Mouse (Mus musculus): ENCODE results near the gene Crtac1. TPM values are rescaled to one million over a fixed set of nuclear protein-coding genes. Genes with fewer than 3 reads are reported as not detected.

Gene Crtac1
- polyA plus RNA-seq, 1 experiment from 2014 or later: 0.69 TPM

DNA sequence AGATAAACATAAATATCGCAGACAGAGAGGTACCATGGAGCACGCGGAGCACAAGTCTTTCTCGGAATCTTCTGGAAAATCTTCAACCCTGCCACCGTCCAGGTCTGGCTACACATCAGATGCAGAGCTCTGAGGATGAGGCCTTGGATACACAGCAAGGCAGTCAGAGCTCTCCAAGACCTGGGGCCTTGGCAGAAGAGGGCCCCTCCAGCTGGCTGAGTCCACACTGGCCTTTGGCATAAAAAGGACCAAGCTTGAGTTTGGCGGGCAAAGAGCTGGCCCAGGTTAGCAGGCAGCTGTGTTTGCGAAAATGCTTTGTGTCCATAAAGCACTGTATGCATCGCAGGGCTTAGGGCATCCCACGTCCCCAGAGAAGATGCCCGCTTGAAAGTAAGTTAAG lies 17.0 kb upstream of the Crtac1 start:
- no peak overlapping the region for H3K4me3 ChIP-seq
- no peak overlapping the region for H3K27ac ChIP-seq
- H3K36me3 ChIP-seq: no peaks in the 10 kb centered on the region
- no peak for ATAC-seq (replicated peaks; ENCODE audit: insufficient number of reproducible peaks, insufficient read depth, low FRiP score, low read depth)
- 87% methylated on average over 10 of the region's 10 CpGs for WGBS
- H3K9ac ChIP-seq: no peak overlapping the region
- no peak overlapping the region for H3K4me2 ChIP-seq
- H3K9me3 ChIP-seq (replicated peaks): no peaks in the 10 kb centered on the region
- peaks cover 29% of the 10 kb centered on the region for H3K27me3 ChIP-seq
- no peaks in the 10 kb centered on the region for H3K4me1 ChIP-seq (replicated peaks)

DNA sequence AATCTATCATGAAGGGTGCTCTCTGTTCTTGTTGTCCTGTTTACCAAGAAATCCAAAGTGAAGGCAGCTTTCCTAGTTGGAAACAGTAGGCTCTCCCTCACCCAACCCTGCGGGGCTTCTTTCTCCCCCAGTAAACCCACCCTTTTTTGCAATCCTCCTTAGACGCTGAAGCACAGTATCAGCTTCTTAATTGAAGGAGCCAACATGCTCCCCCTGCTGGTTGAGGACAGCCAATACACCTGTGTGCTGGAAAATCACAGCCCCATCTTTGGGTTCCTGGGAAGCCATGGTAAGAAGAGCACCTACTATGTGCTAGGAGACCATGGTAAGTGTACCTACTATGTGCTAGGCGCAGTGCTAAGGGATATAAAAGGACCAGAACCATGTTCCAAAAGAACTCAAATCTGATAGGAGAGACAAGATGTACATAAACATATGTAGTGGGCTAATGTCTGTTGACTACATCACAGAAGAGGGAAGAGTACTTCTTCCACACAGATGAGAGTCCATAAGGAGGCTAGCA lies 12.4 kb upstream of the Crtac1 start:
- no peak overlapping the region for H3K27ac ChIP-seq
- peaks cover 33% of the 10 kb centered on the region for H3K27me3 ChIP-seq
- no peaks in the 10 kb centered on the region for H3K4me1 ChIP-seq (replicated peaks)
- 10% methylated on average over 3 of the region's 3 CpGs for whole genome bisulfite sequencing
- no peak overlapping the region for H3K4me2 ChIP-seq
- H3K36me3 ChIP-seq: no peaks in the 10 kb centered on the region
- no peak overlapping the region for H3K4me3 ChIP-seq
- no peak for ATAC-seq (replicated peaks; ENCODE audit: insufficient number of reproducible peaks, insufficient read depth, low FRiP score, low read depth)
- H3K9me3 ChIP-seq (replicated peaks): no peaks in the 10 kb centered on the region
- no peak overlapping the region for H3K9ac ChIP-seq

DNA sequence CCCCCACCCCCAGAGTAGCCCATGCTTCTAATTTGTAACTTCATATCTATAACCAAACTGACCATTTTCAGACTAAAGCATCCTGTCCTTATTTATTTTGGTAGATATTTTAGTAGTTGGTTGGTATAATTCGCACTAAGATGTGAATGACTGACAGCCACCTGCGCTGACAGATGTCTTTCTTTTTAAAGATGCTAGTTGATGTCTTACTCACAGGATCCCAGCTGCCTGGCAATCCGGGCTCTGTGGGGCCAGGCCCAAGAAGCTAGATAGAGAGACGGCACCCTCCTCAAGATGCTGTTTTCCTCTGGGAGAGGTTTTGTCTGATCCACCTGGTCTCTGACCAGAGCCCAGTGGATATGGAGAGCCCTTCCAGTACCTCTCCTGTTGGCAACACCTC lies 11.7 kb upstream of the Crtac1 start:
- no peak overlapping the region for H3K4me2 ChIP-seq
- no peaks in the 10 kb centered on the region for H3K36me3 ChIP-seq
- H3K27ac ChIP-seq: no peak overlapping the region
- no peak for ATAC-seq (replicated peaks; ENCODE audit: insufficient number of reproducible peaks, insufficient read depth, low FRiP score, low read depth)
- H3K4me3 ChIP-seq: no peak overlapping the region
- H3K9me3 ChIP-seq (replicated peaks): no peaks in the 10 kb centered on the region
- H3K9ac ChIP-seq: no peak overlapping the region
- no peaks in the 10 kb centered on the region for H3K4me1 ChIP-seq (replicated peaks)
- 76% methylated on average over 4 of the region's 4 CpGs for WGBS
- peaks cover 28% of the 10 kb centered on the region for H3K27me3 ChIP-seq

DNA sequence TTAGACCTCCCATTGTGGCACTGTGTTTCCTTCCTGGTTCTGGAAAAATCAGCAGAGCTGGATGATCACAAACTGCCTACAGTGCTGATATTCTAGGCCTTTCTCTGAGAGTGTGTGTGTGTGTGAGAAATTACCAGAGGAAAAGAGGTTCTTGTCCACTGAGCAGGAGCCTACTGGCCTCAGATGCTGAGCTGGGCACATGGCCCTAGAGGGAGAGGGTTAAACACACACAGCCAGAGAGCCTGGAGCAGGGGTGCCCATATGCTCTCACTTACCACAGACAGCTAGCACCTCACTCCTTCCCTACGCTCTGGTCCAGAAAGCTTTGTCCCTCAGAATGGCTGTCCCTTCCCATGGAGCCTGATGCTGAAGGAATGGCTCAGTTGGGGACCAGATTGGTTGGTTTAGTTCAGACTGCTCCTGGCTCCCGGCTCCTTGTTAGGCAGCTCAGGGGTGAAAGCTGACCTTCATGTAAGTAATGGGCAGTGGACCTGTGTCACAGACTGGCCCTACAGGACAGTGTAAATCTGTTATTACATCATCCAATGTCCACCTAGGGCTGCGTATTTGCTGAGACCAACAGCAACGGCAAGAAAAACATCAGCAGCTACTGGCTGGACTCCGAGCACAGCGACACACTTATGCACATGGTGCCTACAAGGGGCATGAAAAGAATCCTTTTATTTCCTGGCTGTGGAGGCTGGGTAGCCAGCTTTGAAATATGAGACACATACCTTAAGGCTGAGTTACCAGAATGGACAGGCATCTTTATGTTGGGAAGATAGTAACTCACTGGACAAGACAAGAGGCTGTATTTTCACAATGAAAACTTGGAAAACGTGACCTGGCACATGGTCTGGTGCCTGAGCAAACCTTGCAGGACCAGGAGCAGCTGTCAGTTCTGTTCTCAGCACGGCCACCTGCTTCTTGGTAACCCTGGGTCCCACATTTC lies 10.9 kb upstream of the Crtac1 start:
- ATAC-seq (replicated peaks; ENCODE audit: insufficient number of reproducible peaks, insufficient read depth, low FRiP score, low read depth): no peak
- WGBS: 61% methylated on average over 8 of the region's 8 CpGs
- H3K36me3 ChIP-seq: no peaks in the 10 kb centered on the region
- no peak overlapping the region for H3K4me2 ChIP-seq
- no peaks in the 10 kb centered on the region for H3K4me1 ChIP-seq (replicated peaks)
- H3K27me3 ChIP-seq: peaks cover 32% of the 10 kb centered on the region
- no peak overlapping the region for H3K9ac ChIP-seq
- H3K27ac ChIP-seq: no peak overlapping the region
- no peak overlapping the region for H3K4me3 ChIP-seq
- no peaks in the 10 kb centered on the region for H3K9me3 ChIP-seq (replicated peaks)

DNA sequence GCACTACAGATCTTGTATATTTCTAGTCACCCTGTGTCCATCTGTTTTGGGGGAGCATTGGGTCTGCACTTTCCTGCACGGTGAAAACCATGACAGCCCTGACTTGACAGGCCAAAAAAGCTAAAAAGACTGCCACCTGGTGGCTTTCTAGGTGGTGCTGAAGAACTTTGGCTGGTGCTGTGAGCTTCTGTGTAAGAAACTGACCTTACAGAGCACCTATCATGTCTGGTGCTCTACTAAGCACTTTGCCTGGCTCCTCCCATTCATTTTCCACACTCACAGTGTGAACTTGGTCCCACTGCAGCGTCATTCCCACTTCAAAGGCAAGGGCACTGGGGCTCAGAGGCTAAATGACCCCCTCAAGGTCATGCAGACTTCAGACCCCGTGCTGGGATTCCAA lies 8.5 kb upstream of the Crtac1 start:
- Histone ChIP-seq H3K36me3 (no peaks in the 10 kb centered on the region), H3K27me3 (peaks cover 44% of the 10 kb centered on the region), H3K4me3 (no peak overlapping the region), H3K9ac (no peak overlapping the region), H3K4me2 (no peak overlapping the region), H3K4me1 (replicated peaks) (no peaks in the 10 kb centered on the region), H3K27ac (no peak overlapping the region), H3K9me3 (replicated peaks) (no peaks in the 10 kb centered on the region)
- 26% methylated on average over 3 of the region's 3 CpGs for WGBS
- no peak for ATAC-seq (replicated peaks; ENCODE audit: insufficient number of reproducible peaks, insufficient read depth, low FRiP score, low read depth)

DNA sequence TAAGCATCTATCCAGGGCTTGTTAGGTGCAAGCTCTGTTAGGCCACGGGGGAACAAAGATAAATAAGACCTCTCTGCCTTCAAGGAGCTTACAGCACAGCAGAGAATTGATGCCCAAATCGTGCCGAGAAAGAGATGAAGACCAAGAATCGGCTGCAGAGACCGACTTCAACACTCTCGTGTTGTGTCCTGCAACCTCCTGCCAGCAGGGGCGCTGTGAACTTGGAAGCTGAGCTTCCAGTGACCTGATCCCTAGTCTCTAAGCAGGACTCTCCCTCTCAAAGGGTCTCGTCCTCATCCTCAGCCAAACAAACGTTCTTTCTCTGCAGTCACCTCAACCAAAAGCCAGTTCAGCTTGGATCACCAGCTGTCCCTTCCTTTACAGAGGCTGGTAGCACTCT lies 7.8 kb upstream of the Crtac1 start:
- no peaks in the 10 kb centered on the region for H3K4me1 ChIP-seq (replicated peaks)
- H3K27me3 ChIP-seq: peaks cover 50% of the 10 kb centered on the region
- no peaks in the 10 kb centered on the region for H3K9me3 ChIP-seq (replicated peaks)
- H3K4me3 ChIP-seq: no peak overlapping the region
- no peak overlapping the region for H3K9ac ChIP-seq
- no peaks in the 10 kb centered on the region for H3K36me3 ChIP-seq
- no peak for ATAC-seq (replicated peaks; ENCODE audit: insufficient number of reproducible peaks, insufficient read depth, low FRiP score, low read depth)
- H3K27ac ChIP-seq: no peak overlapping the region
- WGBS: 72% methylated on average over 9 of the region's 9 CpGs
- no peak overlapping the region for H3K4me2 ChIP-seq

DNA sequence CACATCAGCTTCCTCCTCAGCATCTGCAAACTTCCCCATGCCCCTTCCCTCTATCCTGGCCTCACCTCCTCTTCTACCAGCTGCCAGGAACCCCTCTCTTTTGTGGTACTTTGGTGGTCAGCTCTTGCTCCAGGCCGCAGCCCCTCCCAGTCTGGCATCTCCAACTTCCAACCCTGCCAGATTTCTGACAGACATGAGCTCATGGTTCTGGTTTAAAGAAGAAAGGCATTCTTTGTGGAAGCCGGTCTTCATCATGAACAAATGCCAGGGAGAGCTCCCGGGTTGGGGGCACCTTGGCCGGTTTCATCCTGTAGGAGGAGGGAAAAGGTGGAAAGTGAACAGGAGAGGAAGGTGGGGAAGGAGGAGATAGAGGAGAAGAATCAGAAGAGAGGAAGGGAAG lies 4.0 kb upstream of the Crtac1 start:
- Histone ChIP-seq H3K9me3 (replicated peaks) (no peaks in the 10 kb centered on the region), H3K4me1 (replicated peaks) (peaks cover 17% of the 10 kb centered on the region), H3K36me3 (no peaks in the 10 kb centered on the region), H3K9ac (no peak overlapping the region), H3K27ac (no peak overlapping the region), H3K27me3 (peaks cover 75% of the 10 kb centered on the region), H3K4me3 (no peak overlapping the region), H3K4me2 (no peak overlapping the region)
- 58% methylated on average over 4 of the region's 4 CpGs for WGBS
- ATAC-seq (replicated peaks; ENCODE audit: insufficient number of reproducible peaks, insufficient read depth, low FRiP score, low read depth): no peak

DNA sequence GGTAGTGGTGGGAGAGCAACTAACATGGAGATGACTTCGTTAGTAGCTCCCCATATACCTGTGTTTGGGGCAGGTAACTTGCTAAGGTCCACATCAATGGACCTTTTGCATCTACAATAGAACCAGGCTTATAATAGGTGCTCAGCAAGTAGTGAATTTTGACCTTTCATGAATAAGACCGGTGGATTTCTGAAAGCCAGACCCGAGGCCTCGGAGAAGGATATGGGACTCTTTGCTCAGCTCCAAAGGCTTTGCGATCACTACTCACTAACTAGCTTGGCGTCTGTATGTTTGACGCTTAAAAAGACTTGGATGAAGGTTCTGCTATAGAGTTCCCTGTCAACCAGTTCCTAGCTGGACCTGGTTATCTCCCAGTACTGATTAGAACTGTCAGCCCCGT lies 1.2 kb upstream of the Crtac1 start:
- 34% methylated on average over 8 of the region's 8 CpGs for WGBS

DNA sequence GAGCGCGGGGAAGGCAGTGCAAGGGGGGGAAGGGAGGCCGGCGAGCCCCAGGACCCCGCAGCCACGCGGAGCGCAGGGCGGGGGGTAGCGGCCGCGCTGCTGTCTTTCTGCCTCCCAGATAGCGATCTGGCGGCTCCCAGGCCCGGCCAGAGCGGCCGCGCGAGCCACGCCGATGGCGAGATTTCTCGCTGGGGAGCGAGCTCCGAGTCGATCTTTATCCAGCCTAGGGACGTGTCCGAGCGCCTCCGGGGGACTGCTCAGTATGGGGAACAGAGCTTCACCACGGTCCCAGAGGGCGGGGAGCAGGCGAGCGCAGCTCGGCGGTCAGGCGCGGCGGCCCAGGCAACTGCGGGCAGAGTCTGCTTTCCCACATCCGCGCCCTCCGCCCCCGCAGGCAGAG lies 608 bp upstream of the Crtac1 start:
- H3K4me1 ChIP-seq (replicated peaks): peaks cover 17% of the 10 kb centered on the region
- no peaks in the 10 kb centered on the region for H3K9me3 ChIP-seq (replicated peaks)
- peak overlapping the region; percentile 91 for H3K4me2 ChIP-seq
- WGBS: under 1% methylated on average over 42 of the region's 44 CpGs
- H3K4me3 ChIP-seq: peak overlapping the region; percentile 58
- no peak overlapping the region for H3K27ac ChIP-seq
- peak; percentile 36; the same call in 1 of the 2 replicates for ATAC-seq (replicated peaks; ENCODE audit: insufficient number of reproducible peaks, insufficient read depth, low FRiP score, low read depth)
- peaks cover 94% of the 10 kb centered on the region for H3K27me3 ChIP-seq
- H3K36me3 ChIP-seq: no peaks in the 10 kb centered on the region
- H3K9ac ChIP-seq: no peak overlapping the region

More for the DNA sequence above, 1.2 kb upstream of the Crtac1 start:
- H3K36me3 ChIP-seq: no peaks in the 10 kb centered on the region
- ATAC-seq (replicated peaks; ENCODE audit: insufficient number of reproducible peaks, insufficient read depth, low FRiP score, low read depth): no peak
- H3K4me3 ChIP-seq: peak overlapping the region; percentile 58
- H3K4me1 ChIP-seq (replicated peaks): peaks cover 17% of the 10 kb centered on the region
- peaks cover 94% of the 10 kb centered on the region for H3K27me3 ChIP-seq
- no peak overlapping the region for H3K27ac ChIP-seq
- H3K9me3 ChIP-seq (replicated peaks): no peaks in the 10 kb centered on the region
- H3K9ac ChIP-seq: no peak overlapping the region
- peak overlapping the region; percentile 91 for H3K4me2 ChIP-seq

DNA sequence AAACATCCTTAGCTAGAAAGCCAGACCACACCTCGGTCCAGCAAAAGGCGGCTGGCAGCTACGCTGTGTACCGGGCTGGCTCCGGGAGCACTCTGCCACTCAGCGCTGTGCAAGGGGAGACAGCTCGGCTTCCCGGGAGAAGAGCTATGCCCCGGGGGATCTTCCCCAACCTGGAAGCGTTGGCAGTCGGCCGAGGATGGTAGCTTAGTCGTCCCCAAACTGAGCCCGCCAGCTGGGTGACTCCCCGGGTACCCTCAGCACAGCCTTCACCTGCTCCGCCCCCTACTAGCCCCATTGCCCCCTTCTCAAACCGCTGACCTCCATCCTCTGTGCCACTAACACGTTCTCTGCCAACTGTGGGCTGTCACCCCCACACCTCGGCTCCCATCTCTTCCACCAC lies 602 bp downstream of the Crtac1 start:
- peaks cover 89% of the 10 kb centered on the region for H3K27me3 ChIP-seq
- no peak for ATAC-seq (replicated peaks; ENCODE audit: insufficient number of reproducible peaks, insufficient read depth, low FRiP score, low read depth)
- H3K9me3 ChIP-seq (replicated peaks): no peaks in the 10 kb centered on the region
- H3K27ac ChIP-seq: no peak overlapping the region
- H3K36me3 ChIP-seq: no peaks in the 10 kb centered on the region
- H3K4me3 ChIP-seq: peak overlapping the region; percentile 58
- no peak overlapping the region for H3K9ac ChIP-seq
- WGBS: 2% methylated on average over 19 of the region's 19 CpGs
- peak overlapping the region; percentile 91 for H3K4me2 ChIP-seq
- peaks cover 19% of the 10 kb centered on the region for H3K4me1 ChIP-seq (replicated peaks)

DNA sequence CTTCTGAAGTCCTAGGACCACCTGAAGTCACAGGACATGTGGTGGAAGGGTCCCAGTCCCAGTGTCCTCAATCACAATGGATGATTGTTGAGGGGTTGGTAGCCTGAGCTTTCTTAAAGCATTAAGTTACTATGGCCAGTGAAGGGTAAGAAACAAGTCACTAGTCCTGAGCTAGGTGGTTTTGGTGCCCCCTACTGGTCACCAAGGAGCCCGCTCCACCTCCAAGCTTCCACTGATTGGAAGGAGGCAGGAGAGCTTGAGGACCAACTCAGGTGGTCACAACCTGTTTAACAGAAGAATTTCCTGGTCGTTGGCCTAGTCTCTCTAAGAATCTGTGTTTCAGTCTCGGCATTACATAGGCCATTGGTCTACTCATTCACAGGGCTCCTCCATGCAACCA lies 2.2 kb downstream of the Crtac1 start:
- peaks cover 19% of the 10 kb centered on the region for H3K4me1 ChIP-seq (replicated peaks)
- no peak for ATAC-seq (replicated peaks; ENCODE audit: insufficient number of reproducible peaks, insufficient read depth, low FRiP score, low read depth)
- H3K27ac ChIP-seq: no peak overlapping the region
- H3K4me2 ChIP-seq: no peak overlapping the region
- H3K36me3 ChIP-seq: no peaks in the 10 kb centered on the region
- H3K9ac ChIP-seq: no peak overlapping the region
- no peaks in the 10 kb centered on the region for H3K9me3 ChIP-seq (replicated peaks)
- H3K27me3 ChIP-seq: peaks cover 87% of the 10 kb centered on the region
- 10% methylated on average over 3 of the region's 3 CpGs for WGBS
- H3K4me3 ChIP-seq: no peak overlapping the region

DNA sequence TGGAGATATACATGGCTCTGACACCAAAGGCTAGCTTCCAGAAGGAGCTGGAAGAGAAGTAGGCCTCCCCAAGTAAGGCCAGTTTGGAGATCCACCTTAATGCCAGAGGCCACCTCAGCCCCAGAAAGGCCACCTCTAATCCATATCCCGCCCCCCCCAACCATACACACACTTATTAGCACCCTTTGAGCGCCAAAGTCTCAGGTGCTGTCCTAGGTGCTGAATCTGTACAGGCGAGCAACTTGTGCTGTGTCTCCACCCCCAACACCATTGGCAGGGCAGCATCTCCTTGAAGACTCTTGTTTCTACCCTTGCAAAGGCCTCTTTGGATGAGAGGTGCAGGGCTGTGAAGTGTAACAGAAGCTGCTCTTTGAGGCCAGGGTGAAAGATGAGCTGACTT lies 6.4 kb downstream of the Crtac1 start:
- Histone ChIP-seq H3K4me1 (replicated peaks) (0 out of 2 replicates have a peak, but pooled peaks cover 2% of the 10 kb centered on the region), H3K9me3 (replicated peaks) (no peaks in the 10 kb centered on the region), H3K9ac (no peak overlapping the region), H3K27ac (no peak overlapping the region), H3K27me3 (peaks cover 70% of the 10 kb centered on the region), H3K36me3 (no peaks in the 10 kb centered on the region), H3K4me2 (no peak overlapping the region), H3K4me3 (no peak overlapping the region)
- WGBS: 4% methylated on average over 3 of the region's 3 CpGs
- no peak for ATAC-seq (replicated peaks; ENCODE audit: insufficient number of reproducible peaks, insufficient read depth, low FRiP score, low read depth)

Measured in heart, embryonic 15.5 days (tissue).